Mouse (Mus musculus) layer of hippocampus, adult 2 months (tissue): Measurements from ENCODE around the gene Sema4b. TPM values are rescaled to one million over a fixed set of nuclear protein-coding genes. Genes with fewer than 3 reads are reported as not detected.
A peak's percentile ranks its signal among the peaks of the same experiment; 100 is the strongest.

Experiments used
- DNase-seq, 2 experiments: peaks; one replicate each; pipeline ENCODE4 v3.0.0; 2022; ENCODE audit warnings: low spot score in 2 of 2
- H3K27ac ChIP-seq: fragments of 200-600 bp; 2 replicates; pipeline ENCODE4 v1.8.1; 2022
- H3K4me3 ChIP-seq: fragments of 200-600 bp; 2 replicates; pipeline ENCODE4 v1.8.1; 2022; ENCODE audit warnings: mild to moderate bottlenecking
- CTCF ChIP-seq: fragments of 200-600 bp; conservative IDR thresholded peaks from 2 replicates; pipeline ENCODE4 v1.8.1; 2022; ENCODE audit warnings: antibody characterized with exemption, mild to moderate bottlenecking, moderate library complexity
- long read RNA-seq, 2 experiments: library from polyadenylated mRNA; stranded (forward); transcript quantifications; one replicate each; pipeline ENCODE4 v2.0.0; 2021; ENCODE audit warnings: borderline mapping rate in 2 of 2
- total RNA-seq, 2 experiments: library from RNA; stranded (reverse); gene quantifications; 2 replicates each; pipeline ENCODE4 v1.2.3; 2021

Sema4b gene
- 10 to 100 TPM; 25.7 to 27.5 TPM for total RNA-seq
- long read RNA-seq, experiment 1, partial matches to known transcripts = 1 of 5 reads
- long read RNA-seq, experiment 1, other reads (novel, unspliced or antisense) = 3 of 5 reads
- long read RNA-seq, experiment 2, partial matches to known transcripts = 1 of 7 reads
- long read RNA-seq, experiment 2, other reads (novel, unspliced or antisense) = 1 of 7 reads

DNA sequence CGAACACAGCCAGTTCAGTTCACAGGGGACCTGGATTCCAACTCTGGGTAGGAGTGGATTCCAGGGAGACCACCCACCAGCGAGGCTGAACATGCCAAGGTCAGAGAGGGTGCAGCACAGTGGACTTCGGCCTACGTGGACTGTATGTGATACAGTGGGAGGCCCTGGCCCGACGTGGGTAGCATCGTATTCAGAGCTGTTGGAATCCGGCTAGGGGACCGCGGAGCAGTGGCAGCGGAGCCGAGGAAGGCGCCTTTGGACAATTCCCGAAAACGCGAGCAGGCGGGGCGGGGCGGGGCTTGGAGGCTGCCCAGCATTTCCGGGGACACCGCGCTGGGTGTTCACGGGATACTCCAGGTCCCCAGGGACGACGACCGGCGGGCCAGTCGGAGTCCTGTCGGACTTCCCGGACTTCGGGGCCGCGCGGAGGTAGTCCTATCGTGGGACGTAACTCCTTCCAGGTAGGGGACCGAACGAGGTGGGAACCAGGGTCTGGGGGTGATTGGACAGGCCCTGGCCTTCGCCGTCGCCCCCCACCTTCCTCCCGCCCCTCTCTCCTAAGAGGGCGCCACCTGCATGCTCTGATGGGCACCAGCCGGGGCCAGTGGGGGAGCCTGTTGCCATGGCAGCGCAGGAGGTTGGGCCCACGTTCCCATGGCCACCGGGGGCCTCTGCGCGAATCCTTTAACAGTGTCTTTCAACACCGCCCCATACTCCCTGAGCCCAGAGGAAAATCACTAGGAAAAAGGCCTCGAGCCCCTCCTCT, at the start of gene Sema4b:
TSS of gene Sema4b (plus strand) at position 311 of the 766 bp plus-strand sequence.
- Histone ChIP-seq H3K4me3 (peak within 1 kb of the TSS; percentile 57), H3K27ac (peak within 1 kb of the TSS; percentile 99)
- peak; percentile 96 for DNase-seq
- TF ChIP-seq CTCF = peak; percentile 55

DNA sequence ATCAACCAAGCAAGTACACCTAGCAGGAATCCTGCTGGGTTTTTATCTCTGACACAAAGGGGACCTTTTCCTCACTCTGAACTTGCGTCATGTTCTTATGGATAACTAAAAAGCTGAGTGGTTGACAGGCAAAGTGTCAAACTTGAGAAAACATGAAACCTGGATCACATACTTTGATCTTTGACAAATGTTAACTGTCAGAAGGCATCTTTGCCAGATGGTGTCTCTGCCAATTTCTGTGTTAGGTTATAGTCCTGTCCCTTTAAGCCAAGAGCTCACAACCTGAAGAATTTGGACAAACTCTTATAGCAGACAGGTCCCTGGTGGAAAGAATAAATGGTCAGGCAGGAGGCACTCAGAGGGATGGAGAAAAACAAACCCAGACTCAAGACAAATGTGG, 48.3 kb upstream of the Sema4b start:
- H3K4me3 ChIP-seq = no peak overlapping the region
- no peak for TF ChIP-seq CTCF
- DNase-seq = no peak
- no peak overlapping the region for H3K27ac ChIP-seq

DNA sequence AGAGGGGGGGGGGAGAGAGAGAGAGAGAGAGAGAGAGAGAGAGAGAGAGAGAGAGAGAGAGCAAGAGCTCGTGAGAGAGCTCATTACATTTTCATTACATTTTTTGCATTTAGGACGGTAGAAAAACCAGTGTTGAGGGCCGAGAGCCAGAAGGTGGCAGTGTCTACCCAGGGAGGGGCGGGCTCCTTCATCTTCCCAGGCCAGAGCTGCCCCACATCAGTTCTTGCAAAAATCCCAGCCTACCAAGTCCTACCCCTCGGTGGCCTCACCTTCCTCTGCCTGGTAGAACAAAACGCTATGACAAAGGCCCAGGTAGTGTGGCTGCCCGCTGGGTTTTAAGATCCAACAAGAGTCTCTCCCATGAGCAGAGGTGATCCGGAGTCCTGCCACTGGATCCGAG, 45.8 kb upstream of the Sema4b start:
- peak; percentile 82 for TF ChIP-seq CTCF
- no peak overlapping the region for H3K4me3 ChIP-seq
- no peak overlapping the region; the same call in 1 of the 2 replicates for H3K27ac ChIP-seq
- DNase-seq = peak; percentile 64 to 70

DNA sequence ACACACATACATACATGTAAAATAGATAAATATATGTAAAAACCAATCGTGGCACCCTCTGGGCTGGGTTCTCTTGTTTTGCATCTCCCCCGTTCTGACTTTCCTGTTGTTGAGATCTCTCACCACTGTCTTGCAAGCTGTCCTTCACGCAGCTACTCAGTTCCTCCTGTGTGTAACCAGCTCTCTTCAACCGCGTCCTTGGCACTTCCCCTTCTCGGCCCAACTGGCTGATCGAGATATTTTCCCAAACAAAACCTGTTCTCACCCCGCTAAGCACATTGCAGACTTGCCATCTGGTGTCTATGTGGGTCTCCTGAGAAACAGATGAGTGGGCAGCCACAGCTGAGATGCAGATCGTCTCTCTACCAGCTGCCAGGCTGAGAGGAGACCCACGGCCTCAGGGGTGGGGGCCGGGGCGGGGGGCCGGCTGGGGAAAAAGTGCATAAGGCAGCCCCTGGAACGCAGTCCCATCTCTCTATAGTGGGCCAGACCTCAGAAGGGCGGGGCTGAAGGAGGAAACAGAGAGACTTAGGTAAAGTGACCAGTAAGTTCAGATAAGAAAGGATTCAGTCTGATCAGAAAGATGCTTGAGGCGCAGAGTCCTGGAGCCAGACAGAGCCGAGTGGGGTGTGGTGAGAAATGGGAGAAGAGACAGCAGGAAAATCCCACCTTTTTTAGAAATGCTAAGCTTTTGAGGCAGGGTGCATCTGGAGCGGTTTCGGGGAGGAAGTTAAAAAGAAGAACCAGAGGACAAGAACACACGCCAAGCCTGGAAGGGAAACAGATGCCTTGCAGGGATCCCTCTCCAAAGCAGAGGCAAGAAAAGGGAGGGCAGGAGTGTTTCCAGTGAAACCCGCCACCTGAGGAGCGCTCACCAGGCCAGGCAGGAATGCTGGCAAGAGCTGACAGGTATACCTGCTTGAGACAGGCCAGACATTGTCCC, 43.0 kb upstream of the Sema4b start:
- DNase-seq = peak; percentile 73 to 87
- Histone ChIP-seq H3K27ac (peak overlapping the region; percentile 72), H3K4me3 (0 out of 2 replicates have a peak overlapping the region, but pooled peaks have one; percentile 8)
- TF ChIP-seq CTCF = no peak

DNA sequence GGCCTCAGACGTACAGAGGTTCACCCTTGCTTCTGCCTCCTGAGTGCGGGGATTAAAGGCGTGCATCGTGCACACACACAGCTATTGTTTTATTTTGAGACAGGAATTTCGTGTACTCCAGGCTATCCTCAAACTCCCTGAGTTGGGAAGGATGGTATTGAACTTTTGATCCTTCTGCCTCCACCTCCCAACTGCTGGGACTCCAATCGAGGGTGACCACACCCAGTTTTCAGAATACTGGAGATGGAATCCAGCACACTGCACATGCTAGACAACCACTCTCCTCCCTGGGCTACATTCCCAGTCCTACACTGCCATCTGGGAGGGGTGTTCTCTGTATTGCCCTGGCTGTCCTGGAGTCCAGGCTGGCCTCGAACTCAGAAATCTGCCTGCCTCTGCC, 41.9 kb upstream of the Sema4b start:
- DNase-seq = no peak
- TF ChIP-seq CTCF = no peak
- Histone ChIP-seq H3K27ac (no peak overlapping the region), H3K4me3 (no peak overlapping the region)

DNA sequence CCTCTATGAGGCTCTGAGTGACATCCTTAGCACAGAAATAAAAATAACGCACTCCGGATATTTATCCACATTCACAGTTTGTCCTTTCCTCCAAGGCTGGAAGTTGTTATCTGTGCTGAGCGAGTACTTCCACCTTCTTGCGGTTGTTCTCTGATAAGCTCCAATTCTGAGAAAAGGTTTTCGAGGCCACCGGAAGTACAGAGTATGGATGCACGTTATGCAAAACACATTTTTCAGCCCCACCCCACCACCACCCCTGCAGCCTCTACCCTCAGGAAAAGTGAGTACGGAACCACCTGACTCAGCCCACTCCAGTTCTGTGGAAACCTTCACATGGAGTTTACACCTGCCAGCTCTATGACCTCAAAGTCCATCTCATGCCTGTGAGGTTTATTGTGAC, 40.6 kb upstream of the Sema4b start:
- DNase-seq = no peak
- no peak for TF ChIP-seq CTCF
- no peak overlapping the region for H3K27ac ChIP-seq
- H3K4me3 ChIP-seq = no peak overlapping the region

DNA sequence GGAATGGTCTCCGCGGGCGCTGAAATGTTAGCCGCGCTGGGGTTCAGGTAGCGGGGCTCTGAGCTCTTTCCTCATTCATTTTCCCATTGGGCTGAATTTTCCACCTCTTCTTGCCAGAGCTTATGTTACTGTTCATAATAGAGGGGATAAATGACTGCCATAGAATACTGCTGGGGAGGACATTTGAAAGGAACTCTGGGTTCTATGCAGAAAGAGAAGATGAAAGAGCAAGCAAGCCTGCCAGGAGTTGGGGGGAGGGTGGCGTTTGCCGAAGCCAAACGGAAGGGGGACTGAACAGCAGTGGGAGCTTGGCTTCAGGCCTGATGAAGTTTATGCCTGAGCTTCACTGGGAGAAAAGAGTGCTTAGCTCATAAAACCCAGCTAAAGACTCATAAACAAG, 37.3 kb upstream of the Sema4b start:
- peak; percentile 26; the same call in 1 of the 2 replicates for TF ChIP-seq CTCF
- DNase-seq = peak; percentile 67 to 77
- peak overlapping the region; percentile 31 for H3K4me3 ChIP-seq
- H3K27ac ChIP-seq = peak overlapping the region; percentile 89

DNA sequence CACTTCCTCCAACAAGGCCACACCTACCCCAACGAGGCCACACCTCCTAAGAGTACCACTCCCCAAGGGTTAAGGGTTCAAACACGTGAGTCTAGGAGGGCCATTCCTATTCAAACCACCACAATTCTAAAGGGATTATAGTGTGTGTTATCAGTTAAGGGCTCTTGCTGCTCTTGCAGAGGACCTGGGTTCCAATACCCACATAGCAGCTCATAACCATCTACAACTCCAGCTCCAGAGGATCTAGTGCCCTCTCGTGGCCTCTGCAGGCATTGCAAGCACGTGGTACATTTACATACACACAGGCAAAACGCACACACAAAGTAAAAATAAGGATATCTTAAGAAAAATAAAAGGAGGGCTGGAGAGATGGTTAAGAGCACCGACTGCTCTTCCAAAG, 34.5 kb upstream of the Sema4b start:
- DNase-seq = no peak
- Histone ChIP-seq H3K4me3 (no peak overlapping the region), H3K27ac (no peak overlapping the region)
- peak; percentile 62 for TF ChIP-seq CTCF

DNA sequence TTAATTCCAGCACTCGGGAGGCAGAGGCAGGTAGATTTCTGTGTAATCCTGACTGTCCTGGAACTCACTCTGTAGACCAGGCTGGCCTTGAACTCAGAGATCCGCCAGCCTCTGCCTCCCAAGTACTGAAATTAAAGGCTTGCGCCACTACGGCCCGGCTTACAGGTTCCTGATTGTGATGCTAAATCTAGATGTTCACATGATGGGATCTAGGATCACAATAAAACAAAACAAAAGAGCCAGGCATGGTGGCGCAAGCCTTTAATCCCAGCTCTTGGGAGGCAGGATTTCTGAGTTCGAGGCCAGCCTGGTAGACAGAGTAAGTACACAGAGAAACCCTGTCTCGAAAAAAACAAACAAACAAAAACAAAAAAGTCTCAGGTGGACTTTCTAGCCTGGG, 33.9 kb upstream of the Sema4b start:
- Histone ChIP-seq H3K27ac (no peak overlapping the region), H3K4me3 (no peak overlapping the region)
- DNase-seq = no peak
- TF ChIP-seq CTCF = no peak

DNA sequence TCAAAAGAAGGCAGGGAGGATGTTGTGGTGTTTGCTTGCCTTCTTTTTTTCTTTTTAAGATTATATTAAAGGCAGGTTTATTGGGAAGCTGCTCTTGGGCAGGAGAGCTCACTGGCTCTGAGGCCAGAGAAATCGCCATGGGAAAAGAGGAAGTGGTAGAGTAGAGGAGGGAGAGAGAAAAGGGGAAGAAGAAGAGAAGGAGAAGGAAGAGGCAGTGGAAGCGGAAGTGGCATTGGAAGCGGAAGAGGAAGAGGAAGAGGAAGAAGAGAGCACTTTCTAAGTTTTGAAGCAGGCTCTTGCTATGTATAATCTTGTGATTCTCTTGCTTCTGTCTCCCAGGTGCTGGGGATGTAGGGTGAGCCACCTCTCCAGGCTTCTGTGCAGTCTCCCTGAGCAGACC, 32.0 kb upstream of the Sema4b start:
- no peak overlapping the region for H3K4me3 ChIP-seq
- no peak overlapping the region for H3K27ac ChIP-seq
- no peak for TF ChIP-seq CTCF
- no peak for DNase-seq

DNA sequence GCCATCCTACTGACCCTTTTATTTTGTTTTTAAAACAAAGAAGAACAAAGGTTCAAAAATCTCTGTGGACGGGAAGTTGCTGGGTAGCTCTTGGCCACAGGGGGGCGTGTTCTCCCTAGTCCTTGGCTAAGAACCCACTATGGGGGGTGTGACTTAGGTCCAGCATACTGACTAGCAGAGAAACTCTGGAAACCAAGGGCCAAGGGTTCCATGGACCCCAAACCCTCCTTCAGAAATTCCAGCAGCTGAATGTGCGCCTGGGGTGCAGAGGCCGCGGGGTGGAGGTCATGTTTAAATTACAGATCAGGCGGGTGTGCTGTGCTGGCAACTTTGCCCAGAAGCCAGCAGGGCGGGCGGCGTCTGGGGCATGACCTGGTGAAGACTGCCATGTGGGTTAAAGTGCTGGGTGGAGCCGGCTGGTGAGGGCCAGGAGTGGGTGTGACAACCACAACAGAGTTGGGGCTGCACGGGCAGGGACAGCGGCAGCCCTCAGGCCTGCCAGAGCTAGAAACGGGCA, 29.9 kb upstream of the Sema4b start:
- H3K27ac ChIP-seq = no peak overlapping the region

DNA sequence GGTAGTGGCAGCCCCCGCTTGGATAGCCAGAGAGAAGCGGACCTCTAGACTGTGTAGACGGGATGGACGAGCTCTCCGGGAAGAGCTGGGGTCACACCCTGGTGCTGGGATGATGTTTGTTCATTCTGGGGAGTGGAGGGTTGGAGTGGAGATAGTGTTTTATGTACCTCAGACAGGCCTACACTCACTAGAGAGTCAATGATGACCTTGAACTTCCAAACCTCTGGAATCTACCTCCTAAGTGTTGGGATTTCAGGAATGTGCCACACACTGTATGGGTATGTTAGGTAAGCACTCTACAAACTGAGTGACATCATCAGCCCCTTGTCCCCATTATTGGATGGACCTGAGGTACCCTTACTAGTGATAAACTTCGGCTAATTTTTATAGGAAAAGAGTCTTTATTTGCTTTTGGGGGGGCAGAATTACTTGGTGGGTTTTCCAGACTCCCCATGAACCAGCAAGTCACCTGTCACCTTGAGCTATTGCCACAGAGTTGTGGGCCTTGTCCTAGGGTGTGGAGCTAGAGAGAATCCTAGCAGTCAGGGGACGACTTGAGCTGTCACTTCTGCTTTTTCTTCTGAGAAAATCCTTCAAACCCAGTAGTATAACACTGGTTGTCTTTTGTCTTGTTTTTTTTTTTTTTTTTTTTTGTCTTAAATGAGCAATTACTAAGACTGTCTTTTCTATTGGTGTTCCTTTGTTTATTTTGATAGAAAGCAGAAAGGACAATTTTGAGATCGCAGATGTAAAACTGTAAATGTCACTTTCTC, 28.0 kb upstream of the Sema4b start:
- Histone ChIP-seq H3K4me3 (no peak overlapping the region), H3K27ac (no peak overlapping the region)
- no peak for TF ChIP-seq CTCF
- DNase-seq = no peak

More for the DNA sequence above, 29.9 kb upstream of the Sema4b start:
- no peak for DNase-seq
- TF ChIP-seq CTCF = peak; percentile 75
- H3K4me3 ChIP-seq = no peak overlapping the region
